Mouse (Mus musculus): ENCODE results near the gene Hist2h3c2.
"Not testable (repeated sequence)": the region's sequence is repeated elsewhere in the genome, so short reads cannot be mapped to it uniquely, and the experiment has no call there.

The Hist2h3c2 gene

DNA sequence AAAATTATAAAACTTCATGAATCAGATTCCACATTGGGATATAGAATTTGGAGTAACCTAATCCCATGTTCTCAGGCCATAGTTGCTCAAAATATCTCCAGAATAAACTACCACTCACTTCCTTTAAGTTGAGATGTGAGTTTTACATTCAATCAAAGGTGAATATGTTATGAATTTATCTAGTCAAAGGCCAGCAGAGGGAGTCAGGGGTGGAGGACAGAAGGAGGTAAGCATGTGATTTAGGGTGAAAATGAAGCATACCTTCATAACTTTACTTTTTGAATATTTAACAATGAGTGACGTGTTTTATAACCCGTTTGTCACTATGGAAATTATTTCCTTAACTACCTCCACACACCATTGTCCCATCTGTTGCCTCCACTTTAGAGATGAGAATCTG, 4.0 kb downstream of the Hist2h3c2 start:
- DNase-seq, result no peak

DNA sequence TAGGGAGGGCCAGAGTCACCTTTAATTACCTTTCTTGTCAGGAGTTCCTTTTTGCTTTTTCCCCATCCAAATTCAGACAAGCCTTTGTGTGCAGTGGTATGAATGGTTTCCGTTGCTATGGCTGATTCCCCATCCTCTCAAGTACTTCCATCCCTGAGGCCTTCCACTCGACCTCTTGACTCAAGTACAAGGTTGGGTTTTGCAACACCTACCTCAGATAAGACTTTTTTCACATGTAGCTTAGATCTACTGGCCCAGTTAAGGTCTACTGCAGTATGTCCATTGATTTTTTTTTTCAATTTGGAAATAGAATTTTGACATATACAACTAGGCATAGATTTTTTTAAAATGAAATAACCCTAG, 7.2 kb downstream of the Hist2h3c2 start:
- DNase-seq, result no peak

DNA sequence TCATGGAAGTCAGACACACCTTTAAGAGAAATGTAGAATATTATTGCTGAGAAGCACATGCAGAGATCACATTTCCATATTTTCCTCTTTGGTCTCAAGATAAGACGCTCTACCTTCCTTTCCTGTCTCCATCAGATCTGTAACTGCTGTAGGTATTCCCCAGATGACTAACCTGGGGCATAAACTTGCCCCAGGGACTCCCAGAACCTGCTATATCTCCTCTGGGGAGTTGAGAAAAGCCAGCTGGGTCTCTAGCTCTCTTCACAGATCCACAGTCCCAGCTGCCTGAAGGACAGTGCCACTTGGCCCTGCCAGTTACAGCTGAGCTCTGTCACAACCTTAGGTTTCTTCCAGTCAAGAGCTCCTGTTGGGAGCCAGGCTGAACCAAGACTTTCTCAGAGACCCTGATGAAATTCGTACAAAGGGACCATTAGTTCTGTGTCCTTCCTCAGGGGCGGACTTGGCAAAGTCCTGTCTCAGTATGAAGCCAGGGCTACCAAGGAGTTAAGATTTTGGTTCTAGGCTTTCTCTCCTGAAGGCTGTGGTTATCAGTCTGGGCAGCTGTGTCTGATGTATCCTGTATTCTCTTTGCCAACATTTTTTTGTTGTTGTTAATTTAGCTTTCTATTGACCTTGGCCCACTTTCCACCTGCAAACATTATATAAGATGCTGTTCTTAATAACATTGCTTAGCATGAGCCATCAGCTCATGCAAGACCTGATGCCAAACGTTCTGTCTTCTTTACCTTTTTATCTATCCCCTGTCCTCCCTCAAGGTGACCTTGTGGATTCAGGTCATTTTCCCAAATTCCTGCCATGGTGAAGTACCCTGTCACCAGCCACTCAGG, 7.8 kb downstream of the Hist2h3c2 start:
- DNase-seq, result no peak

DNA sequence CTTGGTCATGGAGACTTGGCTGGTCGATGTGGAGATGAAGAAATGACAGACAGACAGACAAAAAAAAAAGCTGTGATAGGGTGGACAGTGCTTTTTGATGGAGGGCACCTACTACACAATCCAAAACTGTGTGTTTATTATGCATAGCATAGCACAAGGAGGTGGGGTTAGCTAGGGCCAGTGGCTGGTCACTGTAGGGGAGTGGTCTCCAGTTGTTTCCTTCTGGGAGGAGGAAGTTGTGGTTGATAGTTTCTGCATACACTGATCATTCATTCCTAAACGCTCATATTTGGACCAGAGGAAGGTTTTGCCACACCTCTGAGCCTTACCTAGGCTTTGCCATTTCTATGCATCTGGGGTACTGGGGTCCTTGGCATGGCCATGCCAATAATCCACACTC, 8.5 kb downstream of the Hist2h3c2 start:
- DNase-seq, result no peak

DNA sequence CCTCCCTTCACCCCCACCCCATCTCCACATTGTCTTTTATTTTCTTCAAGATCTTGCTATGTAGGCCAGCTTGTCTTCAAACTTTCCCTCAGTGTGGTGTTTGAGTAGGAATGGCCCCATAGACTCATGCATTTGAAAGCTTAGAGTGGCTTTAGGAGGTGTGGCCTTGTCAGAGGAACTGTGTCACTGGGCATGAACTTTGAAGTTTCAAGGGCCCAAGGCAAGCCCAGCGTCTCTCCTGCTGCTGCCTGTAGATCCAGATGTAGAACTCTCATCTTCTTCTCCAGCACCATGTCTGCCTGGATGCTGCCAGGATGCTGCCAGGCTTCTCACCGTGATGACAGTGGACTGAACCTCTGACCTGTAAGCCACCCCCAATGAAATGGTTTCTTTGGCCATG, 10.1 kb downstream of the Hist2h3c2 start:
- DNase-seq, result no peak

DNA sequence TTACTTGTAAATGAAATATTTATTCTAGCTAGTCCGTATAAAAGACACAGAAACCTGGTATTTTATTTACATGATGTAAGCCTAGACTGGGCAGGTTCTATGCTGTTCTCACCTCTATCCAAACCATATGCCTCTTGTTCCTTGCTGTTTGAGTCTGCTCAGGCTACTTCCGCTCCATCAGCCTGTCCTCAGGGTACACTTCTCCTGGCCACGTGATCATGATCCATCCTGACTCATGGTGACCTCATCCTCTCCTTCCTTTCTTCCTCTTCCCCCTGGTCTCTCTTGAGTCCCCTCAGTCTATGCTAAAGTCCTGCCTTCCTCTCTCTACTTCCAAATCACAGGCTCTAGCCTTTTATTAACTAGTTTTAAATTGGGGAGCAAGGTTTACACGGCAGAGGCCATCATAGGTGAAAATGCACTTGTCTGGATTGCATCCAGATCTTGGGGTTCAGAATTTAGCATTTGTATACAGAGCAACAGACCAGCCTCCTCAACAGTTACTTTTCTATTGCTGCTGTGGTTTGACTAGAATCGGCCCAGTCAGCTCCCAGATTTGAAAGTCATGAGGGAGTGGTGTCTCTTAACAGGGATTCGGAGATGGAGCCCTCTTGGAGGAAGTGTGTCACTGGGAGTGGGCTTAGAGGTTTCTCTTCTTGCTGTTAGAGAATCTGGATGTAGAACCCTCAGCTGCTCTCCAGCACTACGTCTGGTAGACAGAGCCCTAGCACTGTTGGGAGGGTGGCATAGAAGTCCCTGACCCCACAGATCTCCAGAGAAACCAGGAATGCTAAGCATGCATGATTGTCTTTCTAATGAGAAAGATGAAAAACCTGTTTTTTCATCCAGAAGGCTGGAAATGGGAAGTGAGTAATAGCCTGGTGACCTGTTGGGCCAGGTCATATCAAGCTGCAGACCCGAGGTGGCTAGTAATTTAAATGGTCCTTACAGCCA, 12.0 kb downstream of the Hist2h3c2 start:
- no peak for DNase-seq

DNA sequence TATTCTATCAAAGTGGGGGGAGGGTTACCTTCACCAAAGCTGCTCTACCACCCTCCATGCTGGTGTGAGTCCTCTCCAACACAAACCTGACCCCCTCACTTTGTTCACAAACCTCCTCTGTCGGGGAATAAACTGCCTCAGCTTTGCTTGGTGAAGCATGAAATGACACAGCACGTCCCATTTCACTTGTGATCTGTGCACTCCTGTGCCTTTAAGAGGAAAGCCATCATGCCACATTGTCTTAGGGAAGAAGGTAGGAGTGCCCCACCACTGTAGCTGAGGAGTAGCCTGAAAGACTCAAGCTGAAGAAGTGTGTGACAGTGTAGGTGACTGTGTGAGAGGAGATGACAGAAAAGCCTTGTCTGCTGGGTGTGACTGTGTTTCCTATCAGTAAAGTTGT, 13.5 kb downstream of the Hist2h3c2 start:
- no peak for DNase-seq

DNA sequence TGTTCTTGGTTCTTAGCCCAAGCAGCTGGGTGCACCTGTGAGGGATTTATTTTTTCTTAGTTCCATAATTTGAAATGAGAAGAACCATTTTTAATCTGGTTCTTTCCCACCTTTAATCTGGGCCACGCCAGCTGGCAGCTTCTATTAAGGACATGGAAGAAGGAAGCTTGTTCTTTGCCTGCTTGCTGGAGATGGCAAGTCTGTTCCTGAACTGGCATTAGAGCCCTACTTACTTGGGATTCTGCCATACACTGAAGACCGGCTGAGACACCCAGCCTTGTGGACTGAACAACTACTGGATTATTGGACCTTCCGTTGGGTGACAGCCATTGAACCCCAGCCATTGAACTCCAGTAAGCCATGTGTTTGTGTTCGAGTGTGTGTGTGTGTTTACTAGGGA, 16.2 kb downstream of the Hist2h3c2 start:
- DNase-seq, result no peak

DNA sequence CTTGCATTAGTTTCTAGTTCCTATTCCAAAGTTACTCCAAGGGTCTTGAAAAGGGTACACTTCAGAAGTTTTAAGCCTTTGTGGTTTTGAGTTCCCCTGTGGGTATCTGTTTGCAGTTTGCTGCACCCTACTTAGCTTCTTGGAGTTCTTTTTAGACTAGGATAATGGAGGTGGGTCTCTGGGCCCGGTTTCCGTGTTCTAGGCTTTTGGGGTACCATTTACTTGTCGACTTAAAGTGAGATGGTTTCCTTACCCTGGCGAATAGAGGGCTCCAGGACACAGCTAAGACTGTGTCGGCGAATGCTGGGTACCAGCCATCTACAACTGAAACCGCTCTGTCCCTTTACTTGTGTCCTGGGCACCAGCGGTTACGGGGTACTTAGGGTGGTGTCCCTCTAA, 17.3 kb downstream of the Hist2h3c2 start:
- DNase-seq, result no peak

DNA sequence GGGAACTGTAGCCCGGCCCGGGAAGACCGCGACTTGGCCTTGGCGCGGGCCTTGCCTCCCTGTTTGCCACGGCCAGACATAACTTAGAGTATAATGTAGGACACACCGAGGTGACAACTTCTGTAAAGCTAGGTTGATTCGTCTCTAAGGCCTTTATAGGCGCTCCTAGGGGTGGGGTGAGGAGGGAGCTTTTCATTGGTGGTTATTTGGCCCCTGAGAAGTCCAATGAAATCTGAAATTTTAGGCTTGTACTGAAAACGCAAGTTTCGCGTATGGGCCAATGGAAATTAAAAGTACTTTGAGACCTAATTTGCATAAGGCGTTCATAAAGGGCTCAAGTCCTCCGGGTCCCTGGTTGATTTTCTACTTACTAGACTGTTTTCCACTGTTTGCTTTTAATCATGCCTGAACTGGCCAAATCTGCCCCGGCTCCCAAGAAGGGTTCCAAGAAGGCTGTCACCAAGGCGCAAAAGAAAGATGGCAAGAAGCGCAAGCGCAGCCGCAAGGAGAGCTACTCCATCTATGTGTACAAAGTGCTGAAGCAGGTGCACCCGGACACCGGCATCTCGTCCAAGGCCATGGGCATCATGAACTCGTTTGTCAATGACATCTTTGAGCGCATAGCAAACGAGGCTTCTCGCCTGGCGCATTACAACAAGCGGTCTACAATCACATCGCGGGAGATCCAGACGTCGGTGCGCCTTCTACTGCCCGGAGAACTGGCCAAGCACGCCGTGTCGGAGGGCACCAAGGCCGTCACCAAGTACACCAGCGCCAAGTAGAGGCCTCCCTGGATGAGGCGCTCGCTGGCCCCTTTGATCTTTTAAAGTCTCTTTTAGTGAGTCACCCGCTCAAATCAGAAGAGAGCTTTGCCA, 17.9 kb downstream of the Hist2h3c2 start, which contains the start of the genes Hist2h2ac and Hist2h2be:
TSS of gene Hist2h2ac (minus strand) at position 116 of the 875 bp plus-strand sequence.
TSS of gene Hist2h2be (plus strand) at position 355 of the 875 bp plus-strand sequence.
- peak; percentile 88 for DNase-seq

DNA sequence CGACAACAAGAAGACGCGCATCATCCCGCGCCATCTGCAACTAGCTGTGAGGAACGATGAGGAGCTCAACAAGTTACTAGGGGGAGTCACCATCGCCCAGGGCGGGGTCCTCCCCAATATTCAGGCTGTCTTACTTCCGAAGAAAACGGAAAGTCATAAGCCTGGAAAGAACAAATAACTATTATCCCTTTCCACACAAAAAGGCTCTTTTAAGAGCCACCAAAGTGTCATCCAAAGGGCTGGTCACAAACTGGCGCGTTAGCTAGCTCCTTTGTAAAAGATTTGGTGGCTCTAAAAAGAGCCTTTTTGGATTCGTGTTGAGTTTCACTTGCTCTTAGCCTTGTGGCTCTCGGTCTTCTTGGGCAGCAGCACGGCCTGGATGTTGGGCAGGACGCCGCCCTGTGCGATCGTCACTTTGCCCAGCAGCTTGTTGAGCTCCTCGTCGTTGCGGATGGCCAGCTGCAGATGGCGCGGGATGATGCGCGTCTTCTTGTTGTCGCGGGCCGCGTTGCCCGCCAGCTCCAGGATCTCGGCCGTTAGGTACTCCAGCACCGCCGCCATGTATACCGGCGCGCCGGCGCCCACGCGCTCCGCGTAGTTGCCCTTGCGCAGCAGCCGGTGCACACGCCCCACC, 18.7 kb downstream of the Hist2h3c2 start:
- not testable (repeated sequence) for DNase-seq

DNA sequence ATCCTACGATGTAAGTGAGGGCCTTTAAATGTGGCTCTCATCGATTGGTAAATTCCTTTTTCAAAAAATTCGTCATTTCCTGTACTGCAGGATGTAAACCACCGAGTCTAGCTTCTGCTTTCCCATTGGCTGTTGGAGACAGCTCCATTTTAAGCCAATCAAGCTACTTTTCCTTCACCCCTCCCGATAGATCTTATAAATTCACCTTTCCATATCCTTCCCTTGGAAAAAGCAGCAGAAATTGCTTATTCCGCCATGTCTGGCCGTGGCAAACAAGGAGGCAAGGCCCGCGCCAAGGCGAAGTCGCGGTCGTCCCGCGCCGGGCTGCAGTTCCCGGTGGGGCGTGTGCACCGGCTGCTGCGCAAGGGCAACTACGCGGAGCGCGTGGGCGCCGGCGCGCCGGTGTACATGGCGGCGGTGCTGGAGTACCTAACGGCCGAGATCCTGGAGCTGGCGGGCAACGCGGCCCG, 19.2 kb downstream of the Hist2h3c2 start, which contains the start of the genes Bola1 and Hist2h2ab:
TSS of gene Bola1 (minus strand) at position 49 of the 470 bp plus-strand sequence.
TSS of gene Hist2h2ab (plus strand) at position 205 of the 470 bp plus-strand sequence.
- peak; percentile 79 for DNase-seq

DNA sequence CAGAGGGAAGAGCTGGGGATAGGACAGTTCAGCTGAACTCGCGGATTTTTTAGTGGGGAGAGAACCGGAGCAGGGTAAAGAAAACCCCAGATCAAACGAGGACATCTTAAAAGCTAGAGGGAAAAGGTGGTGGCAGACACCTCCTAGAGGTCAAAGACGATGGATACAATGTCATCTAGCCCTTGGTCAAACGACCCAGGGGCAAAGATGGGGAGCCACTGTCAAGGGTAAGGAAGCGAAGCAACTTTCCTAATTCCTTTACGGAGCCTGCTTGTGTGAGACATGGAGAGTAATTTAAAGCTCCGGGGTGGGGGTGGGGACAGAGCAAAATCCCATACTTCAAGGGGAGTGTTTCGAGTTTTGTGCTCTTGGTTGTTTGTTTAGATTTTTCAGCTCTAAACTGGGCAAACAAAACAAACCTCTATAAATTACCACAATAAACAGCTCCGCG, 19.7 kb downstream of the Hist2h3c2 start:
- peak; percentile 53 for DNase-seq

DNA sequence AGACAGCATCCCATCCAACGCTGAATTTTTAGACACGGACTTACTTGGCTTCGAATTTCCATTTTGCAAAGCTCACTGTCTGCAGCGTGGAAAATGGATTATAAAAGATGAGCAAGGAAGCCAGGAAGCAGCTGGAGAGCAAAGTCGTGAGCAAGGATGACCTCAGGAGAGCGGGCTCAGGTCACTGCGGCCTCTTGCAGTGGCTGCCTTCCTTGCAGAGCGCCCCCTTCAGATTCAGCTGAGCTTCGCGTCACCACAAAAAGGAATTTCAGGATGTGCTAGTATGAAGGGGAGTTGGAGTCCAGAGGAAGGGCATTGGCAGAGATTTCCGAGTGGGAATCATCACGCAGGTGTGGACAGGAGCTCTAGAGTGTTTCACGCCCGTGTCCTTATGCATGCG, 29.7 kb downstream of the Hist2h3c2 start:
- DNase-seq, result no peak

DNA sequence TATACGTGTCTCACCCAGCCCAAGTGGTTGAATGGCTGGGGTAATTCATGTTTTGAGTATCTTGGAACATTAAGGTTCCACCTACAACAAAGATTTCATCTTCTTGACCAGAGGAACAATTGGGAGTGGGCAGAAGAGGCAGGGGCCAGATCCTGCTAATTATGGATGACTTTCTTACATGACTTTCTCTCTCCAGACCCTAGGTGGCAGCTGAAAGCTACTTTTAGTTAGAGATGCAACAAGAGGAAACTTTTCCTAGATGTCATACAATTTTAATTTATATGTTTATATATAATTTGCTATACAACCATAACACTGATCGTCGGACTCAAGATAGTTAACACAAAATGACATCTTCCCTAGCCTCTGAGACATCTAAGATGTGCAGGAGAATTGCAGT, 31.1 kb downstream of the Hist2h3c2 start:
- DNase-seq, result no peak

DNA sequence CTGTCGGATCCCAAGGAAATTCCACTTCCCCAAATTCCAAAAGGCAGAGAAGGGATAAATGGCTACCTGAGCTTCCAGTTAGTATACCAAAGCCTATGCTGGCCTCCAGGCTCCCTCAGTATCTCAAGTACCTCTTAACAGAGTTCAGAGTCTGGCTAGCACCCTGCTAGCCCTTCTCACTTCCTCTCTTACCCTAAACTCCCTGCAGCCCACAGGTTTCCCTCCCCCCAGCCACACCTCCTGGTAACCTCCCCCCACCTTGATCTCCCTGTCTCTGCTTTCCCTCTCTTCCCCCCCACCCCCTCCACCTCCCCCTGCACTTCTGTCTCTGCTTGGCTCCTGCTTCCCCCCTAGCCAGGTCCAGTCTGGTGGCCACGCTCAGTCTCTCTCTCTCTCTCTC, 39.2 kb downstream of the Hist2h3c2 start:
- DNase-seq, result no peak

DNA sequence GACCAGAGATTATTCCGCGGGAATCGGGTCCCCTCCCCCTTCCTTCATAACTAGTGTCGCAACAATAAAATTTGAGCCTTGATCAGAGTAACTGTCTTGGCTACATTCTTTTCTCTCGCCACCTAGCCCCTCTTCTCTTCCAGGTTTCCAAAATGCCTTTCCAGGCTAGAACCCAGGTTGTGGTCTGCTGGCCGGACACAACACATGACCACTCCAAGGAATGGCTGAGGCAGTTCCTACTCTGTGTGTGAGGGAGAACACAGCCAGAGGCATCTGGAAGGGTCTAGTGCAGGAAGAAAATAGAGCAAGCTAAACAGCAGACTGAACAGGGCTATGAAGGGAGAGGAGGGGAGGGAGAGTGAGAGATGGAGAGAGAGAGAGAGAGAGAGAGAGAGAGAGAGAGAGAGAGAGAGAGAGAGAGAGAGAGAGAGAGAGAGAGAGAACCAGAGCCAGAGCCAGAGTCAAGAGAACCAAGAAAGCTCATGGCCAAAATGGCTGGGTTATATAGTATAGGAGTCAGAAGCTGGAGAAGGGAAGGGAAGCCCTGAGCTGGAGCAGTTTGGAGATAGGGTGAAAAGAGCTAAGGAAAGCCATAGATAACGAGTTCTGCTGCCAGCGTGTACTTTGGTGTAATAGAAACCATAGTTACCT, 40.2 kb downstream of the Hist2h3c2 start:
- DNase-seq, result not testable (repeated sequence)

DNA sequence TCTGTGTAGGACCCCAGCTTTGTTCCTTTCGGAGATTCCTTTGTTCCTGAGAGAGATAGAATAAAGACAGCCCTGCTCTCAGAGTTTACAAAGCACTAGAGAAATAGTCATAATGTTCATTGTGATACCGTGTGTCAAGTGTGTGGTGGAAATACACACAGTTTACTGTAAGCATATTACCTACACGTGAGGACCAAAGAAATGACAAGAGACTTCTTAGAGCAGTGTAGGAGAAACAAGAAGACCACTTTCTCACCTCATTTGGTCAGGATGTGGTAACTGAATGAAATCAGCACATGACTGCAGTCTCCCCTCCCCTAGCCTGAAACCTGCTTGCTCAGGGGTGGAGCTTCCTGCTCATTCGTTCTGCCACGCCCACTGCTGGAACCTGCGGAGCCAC, 40.7 kb downstream of the Hist2h3c2 start:
- no peak for DNase-seq

DNA sequence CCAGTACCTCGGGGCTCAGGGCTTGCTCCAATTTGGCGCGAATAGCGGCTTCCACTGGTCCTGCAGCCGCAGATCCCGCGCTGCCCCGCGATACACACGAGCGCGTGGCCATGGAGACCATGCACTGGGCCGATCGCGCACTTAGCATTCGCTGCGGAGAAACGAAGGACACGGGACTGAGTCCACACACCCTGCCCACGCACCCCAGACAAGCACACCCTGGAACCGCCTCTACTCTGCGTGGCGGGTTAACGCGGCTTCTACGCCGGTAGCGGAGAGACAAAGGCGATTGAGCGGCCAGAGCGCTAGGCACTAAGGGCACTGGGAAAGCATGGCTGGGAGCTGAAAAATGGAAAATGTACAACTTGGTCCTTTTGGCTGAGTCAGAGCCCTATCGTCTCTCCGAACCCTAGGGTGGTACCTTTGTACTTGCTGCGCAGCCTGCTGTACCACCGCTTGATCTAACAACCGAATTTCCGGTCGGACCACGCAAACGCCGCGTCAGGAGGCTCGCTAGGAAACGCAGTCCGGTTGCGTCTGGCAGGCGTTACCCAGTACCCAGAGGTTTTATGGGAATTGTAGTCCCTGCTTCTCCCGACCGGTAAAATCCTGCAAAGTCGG, 41.7 kb downstream of the Hist2h3c2 start:
- DNase-seq, result peak; percentile 91

DNA sequence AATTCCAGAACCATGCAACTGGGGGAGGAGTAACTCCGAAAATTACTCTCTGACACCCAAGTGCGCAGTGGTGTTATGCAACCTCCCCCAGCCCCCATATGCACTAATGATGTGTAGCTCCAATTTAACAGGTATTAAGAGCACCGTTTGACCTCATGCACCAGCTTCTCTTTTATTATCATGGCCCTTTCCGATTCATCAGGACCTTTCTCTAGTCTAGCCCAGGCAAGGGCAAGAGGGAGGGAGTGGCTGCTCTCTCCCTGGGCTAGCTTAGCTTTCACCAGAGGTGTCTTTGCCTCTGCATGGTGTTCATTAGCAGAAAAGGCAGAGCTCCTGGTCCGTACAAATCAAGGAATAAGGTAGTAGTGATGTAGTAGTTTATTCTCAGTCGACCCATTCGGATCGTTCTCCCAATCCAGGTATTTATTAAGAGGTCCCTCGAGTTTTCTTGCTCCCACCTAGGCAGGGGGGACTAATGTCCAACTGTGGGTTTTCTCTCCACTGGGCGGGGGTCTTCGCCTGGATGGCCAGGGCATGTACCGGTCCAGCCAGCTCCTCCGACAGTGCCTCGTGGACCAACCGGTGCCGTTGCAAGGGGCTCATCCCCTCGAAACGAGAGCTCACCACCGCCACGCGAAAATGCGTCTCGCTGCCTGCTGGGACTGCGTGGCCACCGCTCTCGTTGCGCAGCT, 42.3 kb downstream of the Hist2h3c2 start:
- DNase-seq, result no peak
